Mouse (Mus musculus) embryonic facial prominence, embryonic 14.5 days (tissue): ENCODE data around the gene Mob1b. TPM values are rescaled to one million over a fixed set of nuclear protein-coding genes. Genes with fewer than 3 reads are reported as not detected.

ENCODE experiments used
- ATAC-seq: fragments of 200-750 bp; cut with Nextera tagmentation; 2 replicates; pipeline ENCODE4 v1.8.0; 2017; ENCODE audit warnings: low read depth, moderate number of reproducible peaks, moderate TSS enrichment
- DNase-seq: peaks from one replicate; pipeline ENCODE4 v3.0.0-alpha.2; 2015; ENCODE audit warnings: low spot score
- H3K27ac ChIP-seq: fragments of 300-500 bp; sonication (generic); replicated peaks from 2 replicates; pipeline ENCODE4 v1.5.1; 2014; ENCODE audit warnings: low read depth, mild to moderate bottlenecking, low read length, moderate library complexity
- H3K27me3 ChIP-seq: fragments of 300-500 bp; sonication (generic); replicated peaks from 2 replicates; pipeline ENCODE4 v1.6.1; 2014; ENCODE audit warnings: low read length; ENCODE audit not compliant: control insufficient read depth, insufficient read depth
- H3K36me3 ChIP-seq: fragments of 300-500 bp; sonication (generic); 2 replicates; pipeline ENCODE4 v1.6.1; 2014; ENCODE audit warnings: low read length, mixed read lengths; ENCODE audit not compliant: control insufficient read depth, insufficient read depth
- H3K4me1 ChIP-seq: fragments of 300-500 bp; sonication (generic); 2 replicates; pipeline ENCODE4 v1.6.1; 2014; ENCODE audit warnings: antibody characterized with exemption, low read length; ENCODE audit not compliant: control insufficient read depth, insufficient read depth
- H3K4me2 ChIP-seq: fragments of 300-500 bp; sonication (generic); 2 replicates; pipeline ENCODE4 v1.6.1; 2014; ENCODE audit warnings: low read depth, mild to moderate bottlenecking, low read length, moderate library complexity, mixed read lengths
- H3K4me3 ChIP-seq: fragments of 300-500 bp; sonication (generic); 2 replicates; pipeline ENCODE4 v1.5.1; 2014; ENCODE audit warnings: low read depth, mild to moderate bottlenecking, low read length
- H3K9ac ChIP-seq: fragments of 300-500 bp; sonication (generic); 2 replicates; pipeline ENCODE4 v1.6.1; 2014; ENCODE audit warnings: low read depth, mild to moderate bottlenecking, low read length, moderate library complexity, mixed read lengths
- H3K9me3 ChIP-seq: fragments of 300-500 bp; sonication (generic); 2 replicates; pipeline ENCODE4 v1.6.1; 2016; ENCODE audit warnings: low read length; ENCODE audit not compliant: control insufficient read depth
- WGBS: fragments of 180-500 bp; shearing (Covaris S2); extraction: QIAGEN DNeasy Blood & Tissue Kit; methylation state at CpG from one replicate; pipeline ENCODE4 v1.1.7; 2014; 5-methylcytosine and 5-hydroxymethylcytosine counted together
- polyA plus RNA-seq: library from polyadenylated mRNA; unstranded; fragments of >200 nt; fragmentation: Nextera tagmentation; extraction: Ambion mirVana; gene quantifications from 2 replicates; pipeline ENCODE4 v1.2.1, GENCODE M21; 2014

Gene Mob1b
- polyA plus RNA-seq, 1 experiment from 2014 or later: 16.1 TPM

- Histone ChIP-seq H3K9ac (no peak overlapping the region), H3K4me1 (no peaks in the 10 kb centered on the region), H3K36me3 (no peaks in the 10 kb centered on the region), H3K9me3 (no peaks in the 10 kb centered on the region), H3K4me3 (no peak overlapping the region), H3K27ac (no peak overlapping the region), H3K27me3 (no peaks in the 10 kb centered on the region), H3K4me2 (no peak overlapping the region)
- ATAC-seq (no peak), DNase-seq (no peak)
- WGBS: 83% methylated on average over 5 of the region's 5 CpGs
These were observed 42.0 kb downstream of the Mob1b start for GRCm38 (mm10) chr5:88762611-88763010.

- H3K4me2 ChIP-seq: peak overlapping the region; percentile 71
- H3K9me3 ChIP-seq: no peaks in the 10 kb centered on the region
- peaks cover 5% of the 10 kb centered on the region for H3K36me3 ChIP-seq
- peak overlapping the region; percentile 81 for H3K4me3 ChIP-seq
- DNase-seq: no peak
- ATAC-seq: peak; percentile 51
- peak overlapping the region; percentile 85 for H3K9ac ChIP-seq
- H3K4me1 ChIP-seq: no peaks in the 10 kb centered on the region
- WGBS: under 1% methylated on average over 23 of the region's 23 CpGs
- H3K27ac ChIP-seq: peak overlapping the region; percentile 89
- H3K27me3 ChIP-seq: no peaks in the 10 kb centered on the region
These were observed 43.9 kb downstream of the Mob1b start for GRCm38 (mm10) chr5:88764430-88764986.

GRCm38 (mm10) chr5:88764987-88765481 lies 44.4 kb downstream of the Mob1b start, which contains the start of gene Dck:
TSS of gene Dck (plus strand) at chr5:88764996.
- peak within 1 kb of the TSS; percentile 81 for H3K4me3 ChIP-seq
- H3K27me3 ChIP-seq: no peaks in the 10 kb centered on the region
- DNase-seq: peak; percentile 99
- peak within 1 kb of the TSS; percentile 85 for H3K9ac ChIP-seq
- no peaks in the 10 kb centered on the region for H3K4me1 ChIP-seq
- 0% methylated on average over 1 of the region's 51 CpGs for WGBS
- peak within 1 kb of the TSS; percentile 71 for H3K4me2 ChIP-seq
- no peaks in the 10 kb centered on the region for H3K9me3 ChIP-seq
- ATAC-seq: peak; percentile 100
- peak within 1 kb of the TSS; percentile 89 for H3K27ac ChIP-seq
- H3K36me3 ChIP-seq: peaks cover 8% of the 10 kb centered on the region

- DNase-seq (peak; percentile 37), ATAC-seq (no peak)
- Histone ChIP-seq H3K9me3 (no peaks in the 10 kb centered on the region), H3K27me3 (no peaks in the 10 kb centered on the region), H3K27ac (peak overlapping the region; percentile 89), H3K4me1 (no peaks in the 10 kb centered on the region), H3K4me3 (peak overlapping the region; percentile 81), H3K9ac (peak overlapping the region; percentile 85), H3K36me3 (peaks cover 11% of the 10 kb centered on the region), H3K4me2 (peak overlapping the region; percentile 71)
- WGBS: 12% methylated on average over 6 of the region's 6 CpGs
These were observed 44.9 kb downstream of the Mob1b start for GRCm38 (mm10) chr5:88765587-88765986.

- DNase-seq: no peak
- no peak overlapping the region for H3K27ac ChIP-seq
- H3K27me3 ChIP-seq: no peaks in the 10 kb centered on the region
- H3K4me1 ChIP-seq: no peaks in the 10 kb centered on the region
- peak overlapping the region; percentile 71 for H3K4me2 ChIP-seq
- WGBS: 53% methylated on average over 6 of the region's 6 CpGs
- no peak for ATAC-seq
- peaks cover 14% of the 10 kb centered on the region for H3K36me3 ChIP-seq
- H3K9ac ChIP-seq: peak overlapping the region; percentile 85; the same call in 1 of the 2 replicates
- no peaks in the 10 kb centered on the region for H3K9me3 ChIP-seq
- peak overlapping the region; percentile 81 for H3K4me3 ChIP-seq
These were observed 45.5 kb downstream of the Mob1b start for GRCm38 (mm10) chr5:88766121-88766520.

- DNase-seq: no peak
- H3K36me3 ChIP-seq: peaks cover 21% of the 10 kb centered on the region
- H3K4me2 ChIP-seq: peak overlapping the region; percentile 71; the same call in 1 of the 2 replicates
- H3K27me3 ChIP-seq: no peaks in the 10 kb centered on the region
- no peaks in the 10 kb centered on the region for H3K4me1 ChIP-seq
- no peak overlapping the region for H3K27ac ChIP-seq
- no peak overlapping the region for H3K9ac ChIP-seq
- ATAC-seq: no peak
- H3K9me3 ChIP-seq: no peaks in the 10 kb centered on the region
- WGBS: 95% methylated on average over 5 of the region's 5 CpGs
- no peak overlapping the region for H3K4me3 ChIP-seq
These were observed 46.2 kb downstream of the Mob1b start for GRCm38 (mm10) chr5:88766863-88767262.

- no peaks in the 10 kb centered on the region for H3K27me3 ChIP-seq
- no peaks in the 10 kb centered on the region for H3K9me3 ChIP-seq
- ATAC-seq (no peak), DNase-seq (no peak)
- H3K36me3 ChIP-seq: peaks cover 34% of the 10 kb centered on the region
- H3K27ac ChIP-seq: no peak overlapping the region
- H3K4me3 ChIP-seq: no peak overlapping the region
- H3K9ac ChIP-seq: no peak overlapping the region
- WGBS: 87% methylated on average over 6 of the region's 6 CpGs
- no peak overlapping the region for H3K4me2 ChIP-seq
- no peaks in the 10 kb centered on the region for H3K4me1 ChIP-seq
These were observed 47.5 kb downstream of the Mob1b start for GRCm38 (mm10) chr5:88768201-88768600.

GRCm38 (mm10) chr5:88782072-88782765 lies 61.6 kb downstream of the Mob1b start:
- H3K4me2 ChIP-seq: no peak overlapping the region
- H3K4me3 ChIP-seq: no peak overlapping the region
- H3K4me1 ChIP-seq: no peaks in the 10 kb centered on the region
- no peak overlapping the region for H3K27ac ChIP-seq
- H3K9ac ChIP-seq: no peak overlapping the region
- peaks cover 57% of the 10 kb centered on the region for H3K36me3 ChIP-seq
- H3K9me3 ChIP-seq: no peaks in the 10 kb centered on the region
- DNase-seq (no peak), ATAC-seq (no peak)
- H3K27me3 ChIP-seq: no peaks in the 10 kb centered on the region
- WGBS: 82% methylated on average over 7 of the region's 7 CpGs
